Mouse (Mus musculus) gastrocnemius, postnatal 10 days (tissue): ENCODE measurements at regions not wholly inside any gene's neighbourhood (a gene's known extent, or its start where the extent isn't known, plus 50 kb on each side); places are given as distances from the start of the nearest gene placed in this dataset.
"Not testable (repeated sequence)": the region's sequence is repeated elsewhere in the genome, so short reads cannot be mapped to it uniquely, and the experiment has no call there.

Source experiments
- DNase-seq: peaks from one replicate; pipeline ENCODE4 v3.0.0; 2021; ENCODE audit warnings: mixed read lengths

- DNase-seq = not testable (repeated sequence)
These were observed 53.5 kb downstream of the Adam6a start for GRCm38 (mm10) chr12:113597163-113597562.

GRCm38 (mm10) chr12:113610924-113611323 is 67.2 kb downstream of the Adam6a start:
- DNase-seq = peak; percentile 32

GRCm38 (mm10) chr12:113625221-113625620 is 81.5 kb downstream of the Adam6a start:
- not testable (repeated sequence) for DNase-seq

GRCm38 (mm10) chr12:113630803-113631202 is 87.1 kb downstream of the Adam6a start:
- DNase-seq = not testable (repeated sequence)
